Mouse (Mus musculus) liver, embryonic 11.5 days (tissue): ENCODE measurements at regions not wholly inside any gene's neighbourhood (a gene's known extent, or its start where the extent isn't known, plus 50 kb on each side); places are given as distances from the start of the nearest gene placed in this dataset.
A peak's percentile ranks its signal among the peaks of the same experiment; 100 is the strongest.

Experiments
- ATAC-seq: fragments of 200-750 bp; cut with Nextera tagmentation; replicated peaks from 2 replicates; pipeline ENCODE4 v1.8.0; 2017; ENCODE audit warnings: moderate number of reproducible peaks, mild to moderate bottlenecking, moderate TSS enrichment, moderate library complexity; ENCODE audit not compliant: low FRiP score
- DNase-seq: peaks from one replicate; pipeline ENCODE4 v3.0.0-alpha.2; 2017; ENCODE audit warnings: low spot score
- H3K27ac ChIP-seq: fragments of 300-500 bp; sonication (generic); 2 replicates; pipeline ENCODE4 v1.5.1; 2014; ENCODE audit warnings: mild to moderate bottlenecking, low read depth, low read length, control low read depth
- H3K27me3 ChIP-seq: fragments of 300-500 bp; sonication (generic); replicated peaks from 2 replicates; pipeline ENCODE4 v1.6.1; 2014; ENCODE audit warnings: low read length, mixed read lengths; ENCODE audit not compliant: control insufficient read depth, insufficient read depth
- H3K36me3 ChIP-seq: fragments of 300-500 bp; sonication (generic); 2 replicates; pipeline ENCODE4 v1.6.1; 2014; ENCODE audit warnings: mild to moderate bottlenecking, low read length, moderate library complexity, mixed read lengths; ENCODE audit not compliant: control insufficient read depth, insufficient read depth
- H3K4me1 ChIP-seq: fragments of 300-500 bp; sonication (generic); replicated peaks from 2 replicates; pipeline ENCODE4 v1.6.1; 2014; ENCODE audit warnings: low read length, mixed read lengths; ENCODE audit not compliant: control insufficient read depth, insufficient read depth
- H3K4me2 ChIP-seq: fragments of 300-500 bp; sonication (generic); 2 replicates; pipeline ENCODE4 v1.6.1; 2014; ENCODE audit warnings: mild to moderate bottlenecking, control low read depth, moderate library complexity
- H3K4me3 ChIP-seq: fragments of 300-500 bp; sonication (generic); 2 replicates; pipeline ENCODE4 v1.5.1; 2014; ENCODE audit warnings: low read depth, low read length, control low read depth
- H3K9ac ChIP-seq: fragments of 300-500 bp; sonication (generic); 2 replicates; pipeline ENCODE4 v1.6.1; 2014; ENCODE audit warnings: low read depth, low read length, control low read depth
- H3K9me3 ChIP-seq: fragments of 300-500 bp; sonication (generic); 2 replicates; pipeline ENCODE4 v1.6.1; 2016; ENCODE audit warnings: low read length, inconsistent platforms, mixed read lengths; ENCODE audit not compliant: control insufficient read depth
- WGBS: fragments of 180-500 bp; shearing (Covaris S2); extraction: QIAGEN DNeasy Blood & Tissue Kit; methylation state at CpG from one replicate; pipeline ENCODE4 v1.1.7; 2014; 5-methylcytosine and 5-hydroxymethylcytosine counted together

- H3K4me3 ChIP-seq = no peak overlapping the region
- no peak overlapping the region for H3K4me2 ChIP-seq
- H3K36me3 ChIP-seq = no peaks in the 10 kb centered on the region
- no peaks in the 10 kb centered on the region for H3K27me3 ChIP-seq
- no peaks in the 10 kb centered on the region for H3K9me3 ChIP-seq
- H3K9ac ChIP-seq = no peak overlapping the region
- no peak for DNase-seq
- peak overlapping the region; percentile 40; the same call in 1 of the 2 replicates for H3K27ac ChIP-seq
- H3K4me1 ChIP-seq = peaks cover 18% of the 10 kb centered on the region
- no peak for ATAC-seq
- WGBS = 78% methylated on average over 5 of the region's 5 CpGs
Measured at GRCm38 (mm10) chr5:74144765-74145164, 50.3 kb upstream of the Rasl11b start.
